Mouse (Mus musculus): ENCODE data around the gene Pir. TPM values are rescaled to one million over a fixed set of nuclear protein-coding genes. Genes with fewer than 3 reads are reported as not detected.

Pir gene
- 1 to 10 TPM; 4.9 to 5.9 (median 5.2) TPM for total RNA-seq (2022)

DNA sequence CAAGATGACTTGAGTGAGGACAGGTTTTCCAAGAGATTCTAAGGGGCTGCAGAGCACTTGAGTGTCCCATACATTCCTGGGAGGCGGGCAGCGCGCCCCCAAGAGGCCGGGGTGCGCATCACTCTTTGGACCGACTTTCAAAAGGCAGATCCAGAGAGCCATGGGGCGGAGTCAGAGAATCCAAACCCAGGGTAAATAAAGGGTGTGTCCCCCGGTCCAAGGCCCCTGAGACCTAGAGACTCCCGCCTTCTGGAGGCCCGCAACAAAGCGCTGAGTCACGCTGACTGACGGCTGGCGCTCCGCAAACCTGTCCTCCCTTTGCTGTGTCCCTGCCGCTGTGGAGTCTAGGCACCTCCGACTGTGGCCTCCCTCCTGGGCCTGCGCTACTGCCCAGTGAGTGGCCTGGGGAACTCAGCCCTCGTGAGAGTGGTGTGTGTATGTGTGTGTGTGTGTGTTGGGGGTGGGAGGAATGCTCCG, at the start of gene Pir:
Gene Pir, plus strand, starts transcription at position 87 of the 477 bp plus-strand sequence.
- DNase-seq (ENCODE audit: low spot score in 2 of 2): peak; percentile 30 to 56

DNA sequence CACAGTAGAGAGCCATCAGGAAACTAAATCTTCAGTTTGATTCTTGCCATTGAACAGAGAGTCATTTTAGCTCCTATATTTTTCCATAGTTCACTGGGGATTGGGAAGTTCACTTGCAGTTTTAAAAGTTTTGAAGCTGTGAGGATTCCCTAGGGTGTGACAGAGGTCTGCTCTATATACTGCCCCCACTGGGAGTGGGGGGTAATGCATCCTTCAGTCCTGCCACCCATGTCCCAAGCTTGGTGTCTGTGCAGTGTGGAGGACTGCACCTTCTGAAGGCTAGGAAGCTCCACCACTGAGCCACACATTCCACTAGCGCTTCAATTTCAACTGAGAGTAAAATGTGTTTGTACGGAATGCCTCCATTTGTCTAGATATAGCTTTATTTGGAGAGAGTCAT, 47.2 kb upstream of the Pir start:
- DNase-seq (ENCODE audit: low spot score in 2 of 2): no peak

DNA sequence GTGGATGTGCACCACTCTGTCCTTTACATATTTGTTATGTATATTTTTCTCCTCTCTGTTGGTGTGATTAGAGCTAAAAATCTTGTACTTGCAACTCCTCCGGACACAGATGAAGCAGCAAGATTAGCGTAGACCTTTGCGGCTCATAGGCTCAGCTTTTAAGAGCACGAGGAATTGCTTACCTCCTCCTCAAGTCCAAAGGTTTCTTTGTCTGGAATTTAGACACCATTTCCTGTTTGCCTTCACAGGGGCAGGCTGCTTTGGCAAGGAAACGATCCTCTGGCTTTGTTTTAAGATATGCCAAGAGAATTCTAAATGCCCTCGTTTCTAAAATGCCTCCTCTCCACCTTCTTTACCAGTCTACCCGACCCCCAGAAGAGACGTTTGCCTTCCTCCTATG, 35.8 kb upstream of the Pir start:
- DNase-seq (ENCODE audit: low spot score in 2 of 2): no peak

DNA sequence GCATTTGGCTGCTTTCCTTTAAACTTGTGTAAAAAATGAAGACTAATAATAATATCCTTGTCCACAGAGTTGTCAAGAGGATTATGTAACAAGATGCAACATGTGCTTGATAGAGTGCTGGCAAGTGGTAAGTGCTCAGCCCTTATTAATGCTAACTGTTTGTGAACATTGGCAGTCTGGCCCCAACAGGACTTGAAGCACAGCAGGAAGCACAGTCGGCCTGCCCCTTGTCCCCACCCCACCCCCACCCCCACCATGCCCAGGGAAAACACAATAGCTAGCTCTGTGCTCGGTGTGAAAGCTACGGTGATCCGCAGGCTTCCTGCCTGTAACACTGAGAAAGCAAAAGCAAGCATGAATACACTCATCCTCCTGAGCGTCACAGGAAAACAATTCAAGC, 23.5 kb upstream of the Pir start:
- no peak for DNase-seq (ENCODE audit: low spot score in 2 of 2)

DNA sequence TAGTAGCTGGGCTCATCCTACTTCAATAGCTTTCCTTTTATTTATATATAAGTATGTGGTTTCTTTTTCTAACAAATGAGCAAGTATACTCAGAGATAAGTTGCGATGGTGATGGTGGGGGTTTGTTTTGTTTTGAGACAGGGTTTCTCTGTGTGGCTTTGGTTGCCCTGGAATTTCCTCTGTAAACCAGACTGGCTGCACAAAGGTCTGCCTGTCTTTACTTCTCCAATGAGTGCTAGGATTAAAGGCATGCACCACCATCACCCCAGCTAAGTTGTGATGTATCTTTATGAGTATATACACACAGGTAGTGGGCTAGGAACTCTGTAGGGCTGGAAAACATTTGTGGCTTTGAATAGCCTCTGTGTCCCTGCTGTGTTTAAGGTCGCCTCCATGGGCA, 22.4 kb upstream of the Pir start:
- no peak for DNase-seq (ENCODE audit: low spot score in 2 of 2)

DNA sequence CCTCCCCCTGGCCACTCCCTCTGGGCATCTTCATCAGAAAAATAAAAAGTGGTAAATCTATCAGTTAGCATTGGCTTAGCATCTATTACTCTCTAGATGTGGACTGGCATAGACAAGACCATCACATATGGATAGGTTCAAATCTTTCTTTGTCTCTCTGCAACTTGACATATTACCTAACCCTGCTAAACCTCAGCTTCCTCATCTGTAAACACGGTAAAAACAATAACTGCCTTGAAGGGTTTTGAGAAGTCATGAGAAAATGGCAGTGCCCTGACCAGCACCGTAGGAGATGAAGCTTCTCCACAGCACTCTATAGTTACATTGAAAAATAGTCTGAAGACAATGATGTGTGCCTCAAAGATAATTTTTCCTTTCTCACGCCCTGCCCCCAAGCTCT, 12.6 kb upstream of the Pir start:
- no peak for DNase-seq (ENCODE audit: low spot score in 2 of 2)

DNA sequence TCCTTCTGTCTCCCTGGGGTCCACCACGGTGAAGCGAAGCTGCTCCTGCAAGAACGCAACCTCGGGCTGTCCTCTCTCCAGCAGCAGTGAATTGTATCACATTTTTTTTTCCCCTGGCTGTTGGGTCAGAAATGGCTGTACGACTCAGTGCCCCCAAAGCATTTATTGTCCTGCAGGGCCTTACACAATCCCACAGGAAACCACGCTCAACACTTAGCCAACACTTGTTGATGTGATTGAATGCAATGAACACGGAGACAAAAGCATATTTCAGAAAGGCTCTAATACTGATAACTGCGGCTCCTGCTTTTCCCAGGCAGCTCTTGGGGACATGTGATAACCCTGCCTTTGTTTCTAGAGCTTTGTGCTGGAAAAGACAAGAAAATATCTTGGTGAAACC, 11.1 kb upstream of the Pir start, which contains the start of gene Bmx:
Gene Bmx, minus strand, starts transcription at position 137 of the 400 bp plus-strand sequence.
- no peak for DNase-seq (ENCODE audit: low spot score in 2 of 2)

DNA sequence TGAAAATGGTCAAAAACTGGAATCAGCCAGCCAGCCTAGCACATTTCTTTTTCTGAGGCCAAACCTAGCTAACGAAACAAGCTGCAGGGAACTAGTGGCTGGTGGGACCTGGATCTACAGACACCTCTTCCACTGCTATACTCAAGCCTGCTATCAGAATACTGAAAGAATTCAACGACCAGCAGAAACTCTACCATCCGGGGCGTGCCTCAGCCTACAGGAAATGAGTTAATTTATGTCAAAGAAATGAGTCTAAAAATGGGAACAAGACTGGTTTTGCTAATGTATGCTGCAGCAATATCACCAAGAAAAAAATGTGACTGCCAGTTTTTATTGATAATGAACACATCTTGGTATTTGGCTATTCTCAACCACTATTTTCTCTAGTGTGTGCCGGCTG, 10.5 kb upstream of the Pir start:
- DNase-seq (ENCODE audit: low spot score in 2 of 2): no peak

DNA sequence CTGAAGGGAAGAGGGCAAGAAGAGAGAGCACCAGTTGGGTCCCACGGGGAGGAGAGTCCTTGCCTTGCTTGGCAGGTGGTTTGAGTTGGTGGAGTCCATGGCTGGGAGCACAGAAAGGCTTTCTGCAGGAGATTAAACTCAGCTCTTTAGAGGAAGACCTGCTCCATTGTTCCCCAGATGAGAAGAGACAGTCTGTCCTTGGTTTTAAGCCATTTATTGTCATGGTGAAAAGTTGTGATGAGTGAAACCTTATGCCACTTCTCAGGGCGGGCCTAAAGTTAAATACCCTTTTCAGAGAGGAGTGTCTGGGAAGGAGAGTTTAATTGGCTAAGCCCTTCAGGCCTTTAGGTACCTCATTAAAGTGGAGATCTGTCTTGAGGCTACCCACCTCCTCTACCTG, 6.9 kb upstream of the Pir start:
- DNase-seq (ENCODE audit: low spot score in 2 of 2): no peak

DNA sequence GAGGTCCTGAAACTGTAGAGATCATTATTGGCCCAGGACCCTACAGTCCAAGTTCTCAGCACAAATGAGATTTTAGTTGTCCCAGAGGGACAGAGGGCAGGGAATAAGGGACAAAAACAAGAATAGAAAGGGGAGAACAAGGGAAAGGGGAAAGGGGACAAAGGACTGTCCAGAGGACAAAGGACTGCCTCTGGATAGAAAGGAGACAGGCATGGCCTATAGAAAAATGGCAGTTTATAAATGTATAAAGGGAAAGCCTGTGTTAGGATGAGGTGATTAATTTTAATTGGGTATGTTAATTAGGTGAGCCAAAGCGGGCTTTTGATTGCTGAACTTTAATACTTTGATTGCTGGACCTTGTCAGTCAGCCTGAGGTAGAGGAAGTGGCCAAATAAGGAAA, 4.3 kb upstream of the Pir start:
- DNase-seq (ENCODE audit: low spot score in 2 of 2): no peak

DNA sequence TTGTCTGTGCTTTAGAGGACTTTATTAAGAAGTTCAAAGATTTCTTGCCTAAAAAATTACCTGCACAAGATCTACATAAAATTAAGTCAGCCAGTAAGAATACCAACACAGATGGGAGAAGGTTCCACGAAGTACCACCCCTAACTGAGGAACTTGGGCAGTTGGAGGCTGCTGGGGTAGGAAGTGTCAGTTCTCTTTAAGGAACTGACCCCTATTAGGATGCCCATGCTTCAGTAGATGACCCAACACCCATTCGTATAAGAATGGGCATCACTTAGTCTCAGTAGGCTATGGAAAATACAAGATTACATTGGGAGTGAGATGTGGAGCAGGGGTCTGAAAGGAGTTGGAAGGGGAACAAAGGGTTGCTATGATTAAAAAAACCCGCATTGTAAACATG, 1.4 kb downstream of the Pir start:
- no peak for DNase-seq (ENCODE audit: low spot score in 2 of 2)

DNA sequence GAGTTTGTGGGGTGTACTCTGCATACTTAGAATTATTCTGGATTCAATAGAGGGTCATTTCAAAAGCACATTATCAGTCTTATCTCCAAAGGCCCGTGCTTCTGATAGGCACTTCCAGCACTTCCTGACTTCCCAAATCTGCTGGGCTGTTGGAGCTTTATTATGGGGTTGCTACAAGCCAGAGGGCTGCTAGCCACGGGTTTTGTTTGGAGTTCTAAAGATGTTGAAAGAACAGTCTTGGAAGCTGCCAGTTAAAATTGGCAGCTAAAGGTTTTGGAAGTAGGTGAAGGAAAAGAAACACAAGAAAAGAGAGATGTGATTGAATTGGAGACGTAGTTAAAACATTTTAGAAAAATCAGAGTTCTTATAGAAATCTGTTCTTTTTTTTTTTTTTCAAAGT, 6.4 kb downstream of the Pir start:
- DNase-seq (ENCODE audit: low spot score in 2 of 2): no peak

DNA sequence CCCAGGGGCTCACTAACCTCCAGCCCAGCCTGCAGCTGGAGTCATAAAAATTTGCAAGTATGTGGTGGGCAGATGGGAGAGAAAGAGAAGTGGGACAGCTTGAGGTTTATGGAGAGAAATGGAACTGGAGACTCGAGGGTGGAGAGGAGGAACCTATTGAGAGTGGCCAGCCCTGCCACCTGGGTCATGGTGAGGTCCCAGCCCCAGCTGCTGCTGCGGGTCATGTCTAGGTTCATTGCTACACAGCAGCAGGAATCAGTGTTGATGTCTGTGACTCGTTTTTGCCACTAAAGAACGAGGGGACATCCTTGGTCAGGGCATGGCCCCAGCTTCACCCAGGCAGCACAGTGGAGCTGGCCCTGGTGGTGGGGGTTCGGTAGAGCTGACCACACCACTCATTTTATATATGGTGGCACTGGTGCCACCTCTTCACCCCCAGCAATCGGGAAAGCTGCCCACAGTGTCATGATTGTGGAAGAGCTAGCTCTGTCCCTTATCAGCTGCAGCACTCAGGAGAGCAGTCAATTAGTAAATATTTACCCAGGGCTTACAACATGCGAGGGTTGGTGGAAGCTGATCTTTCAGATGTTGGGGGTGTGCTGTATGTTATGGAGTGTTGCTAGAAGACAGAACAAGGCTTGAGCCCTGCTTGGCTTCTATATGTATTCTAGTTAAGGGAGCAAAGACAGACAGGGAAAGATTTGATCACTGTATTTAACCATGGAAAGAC, 11.9 kb downstream of the Pir start:
- no peak for DNase-seq (ENCODE audit: low spot score in 2 of 2)

DNA sequence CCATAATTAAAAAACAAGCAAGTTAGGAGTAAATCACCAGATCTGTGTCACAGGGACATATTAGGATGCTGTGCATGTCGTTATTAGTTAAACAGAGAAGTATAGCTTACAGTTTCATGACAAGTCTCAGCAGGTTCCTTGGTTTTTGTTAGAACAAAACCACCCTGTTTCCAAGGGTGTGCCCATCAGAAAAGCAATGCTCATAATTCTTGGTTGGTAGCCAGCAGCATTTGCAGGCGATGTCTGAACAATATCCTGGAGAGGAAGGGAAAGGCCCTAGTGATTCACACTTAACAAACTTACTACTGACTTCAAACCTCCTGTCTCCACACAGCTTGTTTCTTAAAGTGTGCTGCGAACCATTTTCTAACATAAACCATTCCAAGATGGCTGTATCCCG, 14.6 kb downstream of the Pir start:
- DNase-seq (ENCODE audit: low spot score in 2 of 2): no peak

DNA sequence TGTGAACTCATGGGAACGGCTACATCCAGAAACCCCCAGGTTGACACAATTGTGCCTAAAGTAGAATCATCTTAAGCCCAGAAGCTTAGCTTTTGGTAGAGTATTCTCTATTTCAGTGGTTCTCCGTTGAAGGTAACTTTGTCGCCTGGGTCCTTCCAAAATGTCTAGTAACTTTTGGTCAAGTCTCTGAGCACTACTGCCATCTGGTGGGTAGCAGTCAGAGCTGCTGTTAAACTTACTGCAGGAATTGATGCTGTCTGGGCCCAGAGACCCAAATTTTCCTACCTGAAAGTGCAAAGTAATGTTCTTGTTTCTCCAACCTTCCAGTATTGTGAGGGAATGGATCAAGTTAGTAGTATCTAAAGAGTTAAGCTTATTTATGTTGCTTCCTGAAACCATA, 17.9 kb downstream of the Pir start:
- DNase-seq (ENCODE audit: low spot score in 2 of 2): no peak

DNA sequence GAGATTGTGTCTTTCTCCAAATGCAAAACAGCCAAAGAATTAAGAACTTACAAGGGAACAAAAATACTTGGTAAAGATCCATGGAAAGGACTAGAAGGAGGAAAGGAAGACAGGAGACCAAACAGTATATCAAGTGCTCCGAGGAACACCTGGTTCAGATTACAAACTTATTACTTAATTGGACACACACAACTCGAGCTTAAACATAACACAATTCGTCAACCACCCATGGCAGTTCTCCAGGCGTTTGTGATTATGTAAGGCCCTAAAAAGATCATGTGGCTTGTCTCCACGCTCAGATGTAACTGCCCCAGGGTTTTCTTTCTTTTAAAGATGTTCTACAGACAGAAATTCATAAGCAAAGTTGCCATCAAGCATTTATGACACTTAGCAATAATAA, 22.0 kb downstream of the Pir start:
- peak; percentile 3 to 5 for DNase-seq (ENCODE audit: low spot score in 2 of 2)

DNA sequence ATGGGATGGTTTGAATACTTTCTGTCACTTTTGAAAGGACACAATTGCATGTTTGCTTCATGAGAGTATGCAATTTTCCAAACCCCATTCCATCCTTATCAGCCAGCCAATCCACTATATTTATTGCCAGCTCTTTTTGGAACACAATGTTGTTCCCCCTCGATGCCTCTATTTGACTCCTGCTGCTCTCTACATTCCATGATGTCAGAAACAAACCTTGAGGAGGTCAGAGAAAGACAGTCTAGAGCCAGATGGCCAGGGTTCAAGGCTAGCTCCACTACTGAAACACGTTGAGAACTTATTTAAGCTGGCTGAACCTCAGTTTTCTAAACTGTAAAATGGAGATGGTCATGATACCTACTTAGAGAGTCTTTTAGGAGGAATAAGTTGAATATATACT, 37.1 kb downstream of the Pir start:
- DNase-seq (ENCODE audit: low spot score in 2 of 2): no peak

DNA sequence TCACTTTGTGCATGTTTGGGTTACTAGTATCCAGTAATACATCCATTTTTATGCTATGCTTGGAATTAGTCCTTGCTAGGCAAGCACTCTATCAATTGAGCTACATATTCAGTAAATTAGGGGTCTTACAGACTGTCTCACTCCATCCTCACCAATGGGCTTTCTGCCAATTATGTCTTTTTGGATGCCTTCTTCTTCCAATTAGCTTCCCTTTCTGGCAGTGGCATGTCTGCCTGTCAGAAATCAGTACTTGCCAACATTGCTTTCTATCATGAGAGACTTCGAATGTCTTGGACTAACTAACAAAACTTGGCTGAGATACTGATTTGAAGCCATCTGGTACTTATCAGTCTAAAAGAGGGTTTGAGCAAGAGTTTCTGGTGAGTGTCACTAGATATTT, 44.7 kb downstream of the Pir start:
- no peak for DNase-seq (ENCODE audit: low spot score in 2 of 2)

DNA sequence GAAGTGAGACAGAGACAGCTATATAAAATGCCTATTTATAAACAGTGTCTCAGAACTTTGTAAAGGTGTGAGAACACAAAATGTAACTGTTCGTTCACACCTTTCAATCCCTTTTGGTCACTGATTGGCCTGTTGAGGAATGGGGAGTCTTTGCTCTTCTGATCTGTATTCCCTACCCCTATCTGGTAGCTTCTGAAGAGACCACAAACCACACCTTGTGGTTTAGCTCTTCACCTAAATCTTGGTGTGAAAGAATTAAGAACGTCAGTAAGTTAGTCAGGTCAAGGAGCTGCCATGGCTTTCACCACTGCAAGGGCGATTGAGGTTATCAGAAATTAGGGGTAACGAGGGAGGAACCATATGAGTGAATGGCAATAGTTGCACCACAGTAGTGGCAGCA, 49.4 kb downstream of the Pir start:
- DNase-seq (ENCODE audit: low spot score in 2 of 2): no peak

DNA sequence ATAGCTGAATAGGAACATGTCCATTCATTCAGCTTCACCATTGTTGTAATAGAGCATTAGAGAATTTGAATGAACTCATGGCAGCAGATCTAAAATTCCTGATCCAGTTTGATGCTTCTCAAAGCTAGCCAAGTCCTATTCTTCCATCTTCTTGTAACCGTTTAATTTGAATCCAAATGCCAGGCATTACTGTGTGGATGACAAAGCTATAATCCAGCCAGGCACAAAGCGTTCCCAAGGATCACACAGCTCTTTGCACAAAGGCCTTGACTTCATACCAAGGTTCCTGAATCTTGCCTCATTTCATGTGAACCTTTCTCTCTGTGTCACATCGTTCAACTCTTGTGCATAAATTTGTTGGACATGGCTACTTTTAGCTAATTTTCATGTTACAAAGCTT, 50.9 kb downstream of the Pir start:
- DNase-seq (ENCODE audit: low spot score in 2 of 2): no peak

DNA sequence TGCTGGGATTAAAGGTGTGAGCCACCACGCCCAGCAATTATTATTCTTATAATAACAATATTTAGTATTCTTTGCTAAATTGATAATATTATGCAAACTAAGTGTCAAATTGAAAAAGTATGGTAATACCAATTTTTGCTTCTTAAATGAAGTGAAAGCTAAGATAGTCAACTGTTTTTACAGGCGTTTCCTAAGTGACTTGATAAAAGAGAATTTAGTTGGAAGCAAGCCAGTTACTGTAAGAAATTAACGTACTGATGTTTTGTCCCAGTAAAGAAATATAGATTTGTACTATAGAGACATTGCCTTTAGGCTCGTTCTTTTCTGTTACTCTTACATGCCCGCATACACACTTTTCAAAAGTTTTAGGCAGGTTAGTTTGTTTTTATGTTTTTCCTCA, 53.3 kb downstream of the Pir start:
- DNase-seq (ENCODE audit: low spot score in 2 of 2): no peak

DNA sequence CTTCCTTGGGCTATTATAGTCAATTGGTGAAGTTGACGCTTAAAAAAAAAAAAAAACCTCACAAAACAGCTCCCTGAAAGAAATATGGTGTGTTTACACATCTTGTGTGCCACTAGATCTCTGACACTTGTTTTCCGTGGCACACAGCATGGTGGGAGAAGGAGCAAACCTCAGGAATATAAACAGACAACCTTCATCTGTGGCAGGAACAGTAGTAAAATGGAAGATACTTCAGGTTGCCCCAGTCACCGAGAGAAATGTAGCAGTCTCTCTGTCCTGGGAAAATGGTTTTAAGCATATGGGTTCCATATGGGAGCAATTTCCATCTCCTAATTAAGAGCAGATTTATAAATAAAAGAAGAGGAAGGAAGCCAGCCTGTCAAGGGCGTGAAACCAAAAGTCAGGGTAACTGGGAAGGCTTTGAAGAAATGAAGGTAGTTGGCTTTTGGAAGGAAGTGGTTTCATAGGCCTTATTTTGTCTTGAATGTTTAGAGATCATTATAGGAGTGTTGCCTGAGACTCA, 54.3 kb downstream of the Pir start:
- no peak for DNase-seq (ENCODE audit: low spot score in 2 of 2)

DNA sequence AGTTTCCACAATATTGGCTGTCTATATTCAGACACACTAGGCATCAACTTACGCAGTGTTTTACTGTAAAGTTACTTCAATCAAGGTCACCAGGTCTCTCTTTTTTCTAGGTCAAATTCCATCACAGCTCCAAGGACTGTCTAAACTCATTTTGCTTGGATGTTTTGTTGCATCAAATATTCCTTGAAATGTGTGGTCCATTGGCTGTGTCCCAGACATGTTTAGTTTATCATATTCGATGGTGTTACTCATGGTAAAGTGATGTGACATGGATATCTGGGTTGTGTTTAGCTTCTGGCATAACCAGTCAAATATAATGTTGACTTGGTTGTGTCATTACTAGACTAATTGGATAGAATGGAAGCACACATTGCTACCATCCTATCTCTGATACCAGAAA, 61.2 kb downstream of the Pir start:
- no peak for DNase-seq (ENCODE audit: low spot score in 2 of 2)

DNA sequence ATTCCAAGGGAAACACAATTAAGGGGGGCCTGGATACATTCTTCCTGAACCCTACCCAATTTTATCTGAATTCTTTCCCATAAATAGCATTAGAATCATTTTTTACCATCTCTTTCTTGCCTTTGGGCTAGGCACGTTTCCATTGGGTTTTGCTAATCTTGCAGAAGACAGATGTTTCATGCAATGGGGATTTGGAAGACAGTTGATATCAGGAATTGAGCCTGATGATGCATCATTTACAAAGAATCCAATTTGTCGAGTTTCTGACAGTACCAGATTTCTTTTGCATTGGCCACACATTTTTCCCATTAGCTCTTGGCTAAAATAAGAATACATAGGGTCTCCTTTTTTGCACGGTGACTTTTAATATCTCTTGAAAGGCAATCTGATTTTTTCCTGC, 61.6 kb downstream of the Pir start:
- DNase-seq (ENCODE audit: low spot score in 2 of 2): no peak
